Mouse (Mus musculus): Measurements from ENCODE around the gene Ptpn20. TPM values are rescaled to one million over a fixed set of nuclear protein-coding genes. Genes with fewer than 3 reads are reported as not detected.

Gene Ptpn20
- polyA plus RNA-seq, 1 experiment from 2014 or later, result not detected

GRCm38 (mm10) chr14:33678740-33679139, 89.7 kb downstream of the Ptpn20 start:
- Histone ChIP-seq H3K9ac (no peak overlapping the region), H3K27me3 (replicated peaks) (peaks cover 18% of the 10 kb centered on the region; the same call in 1 of the 2 replicates), H3K9me3 (no peaks in the 10 kb centered on the region), H3K4me2 (no peak overlapping the region), H3K4me3 (no peak overlapping the region), H3K27ac (replicated peaks) (no peak overlapping the region), H3K4me1 (peaks cover 14% of the 10 kb centered on the region), H3K36me3 (no peaks in the 10 kb centered on the region)
- no peak for ATAC-seq (ENCODE audit: extremely low read depth, insufficient number of reproducible peaks, low FRiP score, low TSS enrichment)
- WGBS, result 76% methylated on average over 3 of the region's 3 CpGs

- H3K27ac ChIP-seq (replicated peaks), result no peak overlapping the region
- WGBS, result 89% methylated on average over 6 of the region's 6 CpGs
- no peak overlapping the region for H3K4me3 ChIP-seq
- H3K9me3 ChIP-seq, result no peaks in the 10 kb centered on the region
- H3K4me1 ChIP-seq, result peaks cover 17% of the 10 kb centered on the region
- H3K27me3 ChIP-seq (replicated peaks), result peaks cover 16% of the 10 kb centered on the region; the same call in 1 of the 2 replicates
- no peak for ATAC-seq (ENCODE audit: extremely low read depth, insufficient number of reproducible peaks, low FRiP score, low TSS enrichment)
- H3K4me2 ChIP-seq, result no peak overlapping the region
- no peak overlapping the region for H3K9ac ChIP-seq
- H3K36me3 ChIP-seq, result no peaks in the 10 kb centered on the region
Observed at GRCm38 (mm10) chr14:33680621-33681020, 91.6 kb downstream of the Ptpn20 start.

- no peak overlapping the region for H3K9ac ChIP-seq
- no peak for ATAC-seq (ENCODE audit: extremely low read depth, insufficient number of reproducible peaks, low FRiP score, low TSS enrichment)
- H3K27ac ChIP-seq (replicated peaks), result no peak overlapping the region
- H3K9me3 ChIP-seq, result no peaks in the 10 kb centered on the region
- H3K4me2 ChIP-seq, result no peak overlapping the region
- WGBS, result 33% methylated on average over 2 of the region's 2 CpGs
- H3K36me3 ChIP-seq, result no peaks in the 10 kb centered on the region
- H3K27me3 ChIP-seq (replicated peaks), result peaks cover 12% of the 10 kb centered on the region; the same call in 1 of the 2 replicates
- no peak overlapping the region for H3K4me3 ChIP-seq
- peaks cover 29% of the 10 kb centered on the region for H3K4me1 ChIP-seq
Observed at GRCm38 (mm10) chr14:33682768-33683167, 93.8 kb downstream of the Ptpn20 start.

GRCm38 (mm10) chr14:33683701-33684100, 94.7 kb downstream of the Ptpn20 start:
- Histone ChIP-seq H3K27ac (replicated peaks) (no peak overlapping the region), H3K9me3 (no peaks in the 10 kb centered on the region), H3K4me2 (no peak overlapping the region), H3K9ac (no peak overlapping the region), H3K27me3 (replicated peaks) (peaks cover 8% of the 10 kb centered on the region; the same call in 1 of the 2 replicates), H3K4me3 (no peak overlapping the region), H3K36me3 (no peaks in the 10 kb centered on the region), H3K4me1 (peaks cover 37% of the 10 kb centered on the region)
- WGBS, result 37% methylated on average over 13 of the region's 13 CpGs
- no peak for ATAC-seq (ENCODE audit: extremely low read depth, insufficient number of reproducible peaks, low FRiP score, low TSS enrichment)

- H3K9me3 ChIP-seq, result no peaks in the 10 kb centered on the region
- no peaks in the 10 kb centered on the region for H3K36me3 ChIP-seq
- no peak overlapping the region for H3K4me3 ChIP-seq
- 13% methylated on average over 6 of the region's 6 CpGs for WGBS
- H3K27me3 ChIP-seq (replicated peaks), result peaks cover 21% of the 10 kb centered on the region; the same call in 1 of the 2 replicates
- ATAC-seq (ENCODE audit: extremely low read depth, insufficient number of reproducible peaks, low FRiP score, low TSS enrichment), result no peak; the same call in 1 of the 2 replicates
- H3K4me1 ChIP-seq, result peaks cover 55% of the 10 kb centered on the region
- H3K27ac ChIP-seq (replicated peaks), result peak overlapping the region; percentile 59
- H3K9ac ChIP-seq, result no peak overlapping the region
- peak overlapping the region; percentile 7; the same call in 1 of the 2 replicates for H3K4me2 ChIP-seq
Observed at GRCm38 (mm10) chr14:33687444-33688028, 98.5 kb downstream of the Ptpn20 start.

- no peak overlapping the region for H3K4me3 ChIP-seq
- no peak overlapping the region for H3K9ac ChIP-seq
- H3K27ac ChIP-seq (replicated peaks), result no peak overlapping the region
- H3K4me1 ChIP-seq, result peaks cover 41% of the 10 kb centered on the region
- ATAC-seq (ENCODE audit: extremely low read depth, insufficient number of reproducible peaks, low FRiP score, low TSS enrichment), result no peak
- no peaks in the 10 kb centered on the region for H3K36me3 ChIP-seq
- H3K27me3 ChIP-seq (replicated peaks), result peaks cover 31% of the 10 kb centered on the region; the same call in 1 of the 2 replicates
- no peaks in the 10 kb centered on the region for H3K9me3 ChIP-seq
- no peak overlapping the region for H3K4me2 ChIP-seq
Observed at GRCm38 (mm10) chr14:33689044-33689443, 100.0 kb downstream of the Ptpn20 start.

Other genes starting within 250 kb of the Ptpn20 start
- 11.1 and 12.0 TPM in 2 replicates for gene Mapk8, start 142.0 kb upstream of the Ptpn20 start, polyA plus RNA-seq (2015; fragmentation: Nextera tagmentation; extraction: Ambion mirVana)
- not detected in 2 replicates for gene Frmpd2, start 117.5 kb upstream of the Ptpn20 start, polyA plus RNA-seq (2015; fragmentation: Nextera tagmentation; extraction: Ambion mirVana)

All from heart, embryonic 13.5 days (tissue).